Mouse (Mus musculus) thymus, postnatal 10 days (tissue): ENCODE results near the gene Efna4.

Experiments used
- DNase-seq, 2 experiments: peaks; one replicate each; pipeline ENCODE4 v3.0.0; 2021; ENCODE audit warnings: low spot score in 2 of 2

Efna4 gene

DNA sequence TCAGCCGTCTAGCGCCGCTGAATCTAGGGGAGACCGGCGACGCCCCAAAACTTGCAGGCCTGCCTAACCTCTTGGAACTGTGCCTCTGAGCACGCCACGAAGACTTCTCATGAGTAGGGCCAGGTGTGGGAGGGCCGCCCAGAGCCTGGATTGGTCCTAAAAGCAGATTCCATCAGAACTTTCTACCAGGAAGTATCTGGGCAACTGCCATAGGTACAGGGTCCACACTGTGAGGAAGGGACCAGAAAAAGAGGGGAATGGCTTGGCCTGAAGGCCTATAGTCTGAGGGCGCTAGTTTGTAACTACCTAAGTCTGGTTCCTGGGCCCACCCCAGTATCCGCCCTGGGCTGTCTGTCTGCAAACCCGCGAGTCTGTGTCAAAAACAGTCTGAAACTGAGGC, 6.3 kb downstream of the Efna4 start:
- DNase-seq: no peak

DNA sequence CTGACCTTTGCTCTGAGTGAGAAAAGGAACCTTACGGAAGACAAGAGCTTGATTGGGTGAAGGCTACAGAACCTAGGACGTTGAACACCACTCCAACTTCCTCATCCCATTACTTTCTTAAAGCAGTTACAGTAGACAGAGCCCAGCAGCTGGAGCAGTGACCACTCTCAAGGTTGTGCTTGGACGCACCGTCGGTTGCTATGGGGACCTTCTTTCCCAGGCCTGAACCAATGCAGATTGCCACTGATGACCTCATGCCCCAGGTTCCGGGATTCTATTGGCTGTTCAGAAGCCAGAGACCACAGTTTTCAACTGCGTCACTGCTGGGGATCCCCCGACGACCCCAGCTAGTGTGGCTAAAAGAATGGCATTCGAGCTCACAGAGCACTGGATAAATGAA, 6.9 kb downstream of the Efna4 start:
- no peak for DNase-seq

- DNase-seq: no peak
Observed at GRCm38 (mm10) chr3:89330346-89330745, 7.5 kb downstream of the Efna4 start.

- no peak for DNase-seq
Observed at GRCm38 (mm10) chr3:89328623-89329022, 9.2 kb downstream of the Efna4 start.

GRCm38 (mm10) chr3:89327371-89327870, 10.4 kb downstream of the Efna4 start:
- DNase-seq: no peak

- DNase-seq: no peak
Observed at GRCm38 (mm10) chr3:89325882-89326281, 11.9 kb downstream of the Efna4 start.

- peak in 1 of 2 experiments; percentile 62 for DNase-seq
Observed at GRCm38 (mm10) chr3:89322514-89323165, 15.2 kb downstream of the Efna4 start, which contains the start of gene Efna3. TSS of gene Efna3 (minus strand) at chr3:89322965.

GRCm38 (mm10) chr3:89322131-89322500, 15.7 kb downstream of the Efna4 start:
- DNase-seq: no peak

DNA sequence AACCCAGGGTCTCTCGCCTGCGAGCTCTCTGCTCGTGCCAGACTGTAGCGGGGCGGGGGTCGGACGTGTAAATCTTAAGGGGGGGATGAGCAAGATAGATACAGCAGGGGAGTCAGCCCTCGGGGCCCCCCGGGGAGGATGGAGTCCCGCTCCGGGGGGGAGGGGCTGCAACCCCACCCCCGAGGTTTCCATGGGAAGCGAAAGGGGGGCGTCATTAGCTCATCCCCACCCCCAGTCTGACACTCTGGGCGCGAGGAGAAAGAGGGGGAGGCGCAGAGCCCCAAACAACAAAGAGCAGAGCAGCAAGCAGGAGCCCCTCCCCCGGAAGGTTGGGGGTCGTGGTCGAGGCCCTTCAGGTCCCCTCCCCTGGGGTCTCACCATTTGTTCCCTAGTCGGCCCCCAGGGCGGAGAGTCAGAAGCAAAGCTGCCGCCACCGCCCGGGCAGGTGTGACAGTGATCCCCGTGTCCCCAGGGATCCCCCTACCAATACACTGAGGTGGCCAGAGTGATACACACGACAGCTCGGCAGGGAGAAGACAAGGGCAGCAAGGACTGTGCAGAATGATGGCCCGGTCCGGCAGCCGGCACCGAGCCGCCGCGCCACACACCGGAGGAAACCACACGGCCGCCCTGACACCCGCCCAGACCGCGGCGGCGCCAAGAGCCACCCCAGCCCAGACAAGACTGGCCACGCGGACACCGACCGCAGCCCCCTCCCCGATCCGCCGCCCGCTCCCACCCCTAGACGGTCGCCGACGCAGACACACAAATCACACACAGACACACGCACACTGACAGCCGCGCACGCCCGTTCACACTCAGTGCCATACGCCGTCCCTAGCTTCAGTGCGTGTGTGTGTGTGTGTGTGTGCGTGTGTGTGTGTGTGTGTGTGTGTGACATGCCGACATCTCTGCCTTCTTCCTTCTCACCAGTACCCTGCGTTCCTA, 16.4 kb downstream of the Efna4 start:
- DNase-seq: no peak

- DNase-seq: no peak
Observed at GRCm38 (mm10) chr3:89320581-89321182, 17.1 kb downstream of the Efna4 start.

- DNase-seq: no peak
Observed at GRCm38 (mm10) chr3:89319591-89320350, 18.1 kb downstream of the Efna4 start.

DNA sequence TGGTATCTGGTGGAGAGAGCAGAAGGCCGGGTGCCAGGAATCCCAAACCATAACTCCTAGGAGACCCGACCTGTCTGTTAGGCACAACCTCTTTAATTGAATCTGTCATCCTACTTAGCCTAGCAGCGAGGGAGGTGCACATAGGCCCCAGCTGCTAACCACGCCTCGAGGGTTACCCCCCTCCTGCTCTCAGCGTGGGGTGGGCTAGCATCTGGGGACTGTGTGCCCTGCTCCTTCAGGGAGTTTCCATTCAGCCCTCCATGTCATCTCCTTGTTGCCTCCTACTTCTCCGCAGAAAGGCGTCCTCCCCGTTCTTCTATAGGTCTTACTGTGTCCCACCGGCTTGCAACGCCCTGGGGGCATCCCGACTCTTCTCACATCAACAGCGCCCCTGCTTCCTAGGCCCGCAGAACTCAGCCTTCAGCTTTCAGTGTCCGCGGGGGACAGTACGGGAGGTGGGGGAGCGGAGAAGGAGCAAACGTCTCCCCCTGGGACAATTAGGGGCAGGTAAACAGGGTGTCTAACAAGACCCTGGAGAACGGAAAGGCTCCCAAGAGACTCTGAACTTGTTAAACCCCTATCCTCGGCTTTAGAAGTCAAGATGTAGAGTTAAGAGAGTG, 18.7 kb downstream of the Efna4 start:
- DNase-seq: no peak

DNA sequence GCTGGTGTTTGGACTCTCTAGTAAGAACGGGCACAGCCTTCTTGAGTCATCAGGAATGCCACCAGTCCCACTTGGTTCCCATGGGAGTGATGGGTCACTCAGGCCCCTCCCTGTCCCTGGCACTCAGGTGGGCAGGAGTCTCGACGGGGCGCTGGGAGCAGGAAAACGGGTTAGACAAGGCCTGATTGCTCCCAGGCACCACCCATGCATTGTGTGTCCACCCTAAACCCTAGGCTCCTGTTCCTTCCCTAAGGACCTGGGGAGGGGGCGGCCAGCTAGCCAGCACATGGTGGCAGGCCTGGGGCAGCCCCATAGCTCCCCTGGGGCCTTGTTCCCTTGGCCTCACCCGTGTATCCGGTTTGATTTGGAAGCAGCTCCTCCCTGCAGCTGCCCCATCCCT, 19.5 kb downstream of the Efna4 start:
- no peak for DNase-seq

- no peak for DNase-seq
Observed at GRCm38 (mm10) chr3:89317246-89317645, 20.6 kb downstream of the Efna4 start.

DNA sequence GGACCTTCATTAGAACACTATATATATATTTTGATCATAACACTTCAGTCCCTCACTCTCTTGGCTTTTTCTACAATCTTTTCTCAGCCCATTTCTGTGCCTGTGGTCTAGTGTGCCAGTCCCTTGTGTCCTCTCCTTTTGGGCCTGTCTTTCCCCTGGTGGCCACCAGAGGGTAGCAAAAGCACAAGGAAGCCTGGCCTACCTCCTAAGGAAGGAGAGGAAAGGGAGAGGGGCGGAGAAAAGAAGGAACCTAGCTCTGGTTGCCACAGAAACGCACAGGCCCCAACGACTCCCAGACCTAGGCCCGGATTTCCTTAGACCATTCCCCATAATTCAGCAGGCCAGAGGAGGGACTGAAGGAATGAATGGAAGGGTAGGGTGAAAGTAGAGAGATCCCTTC, 21.0 kb downstream of the Efna4 start:
- DNase-seq: peak; percentile 54 to 74

DNA sequence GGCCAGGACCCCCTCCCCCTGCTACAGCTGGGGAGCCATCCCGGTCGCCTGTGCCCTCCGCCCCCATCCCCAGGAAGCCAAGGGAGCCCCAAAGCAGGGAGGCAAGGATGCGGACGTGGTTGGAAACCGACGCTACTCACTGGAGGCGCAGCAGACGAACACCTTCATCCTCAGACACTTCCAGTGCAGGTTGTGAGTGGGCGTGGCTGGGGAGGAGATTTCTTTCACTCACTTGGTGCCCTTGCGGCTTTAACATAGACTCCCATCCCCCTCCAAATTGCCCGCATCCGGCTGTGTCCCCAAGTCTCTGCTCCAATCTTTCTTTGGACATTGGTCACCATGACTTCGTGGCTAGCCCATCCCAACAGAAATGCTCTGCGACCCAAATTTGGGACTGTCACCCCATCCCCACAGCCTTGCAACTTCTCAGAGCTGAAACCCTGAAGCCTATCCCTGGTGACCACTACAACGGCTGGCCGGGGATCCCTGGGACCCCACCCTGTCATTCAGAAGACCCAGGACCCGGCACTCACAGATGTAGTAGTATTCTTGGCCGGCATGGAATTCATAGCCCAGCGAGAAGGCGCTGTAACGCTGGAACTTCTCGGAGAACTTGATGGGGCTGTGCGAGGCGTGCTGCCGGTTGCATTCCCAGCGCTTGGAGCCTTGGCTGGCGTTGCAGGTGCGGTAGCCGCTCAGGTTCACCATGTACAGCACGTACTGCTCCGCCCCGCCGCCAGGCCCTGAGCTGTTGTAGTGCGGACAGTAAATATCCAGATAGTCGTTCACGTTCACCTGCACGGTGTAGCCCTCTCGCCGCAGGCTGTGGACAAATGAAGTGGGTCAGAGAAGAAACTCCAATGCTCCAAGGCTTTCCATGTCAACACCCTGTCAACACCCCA, 21.6 kb downstream of the Efna4 start:
- no peak for DNase-seq

- DNase-seq: peak in 1 of 2 experiments; percentile 69
Observed at GRCm38 (mm10) chr3:89315195-89315929, 22.5 kb downstream of the Efna4 start.

DNA sequence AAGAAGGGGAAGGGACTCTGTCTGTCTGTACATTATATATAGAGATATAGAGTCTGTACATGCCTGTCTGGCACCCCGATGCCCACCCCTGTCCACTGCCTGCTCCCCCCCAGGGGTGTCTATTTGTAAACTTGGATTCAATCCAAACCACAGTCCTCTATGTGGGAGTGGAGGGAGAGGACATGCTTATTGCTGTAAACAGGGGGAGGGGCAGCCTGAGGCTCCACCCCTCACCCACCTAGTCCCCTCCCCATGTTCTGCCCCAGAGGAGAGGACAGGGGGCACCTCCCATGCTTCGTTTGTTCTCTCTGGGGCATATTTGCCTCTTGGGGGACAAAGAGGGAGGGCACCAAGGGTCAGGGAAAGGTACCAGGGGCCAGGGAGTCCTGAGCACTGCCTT, 23.0 kb downstream of the Efna4 start:
- no peak for DNase-seq

GRCm38 (mm10) chr3:89314340-89314739, 23.5 kb downstream of the Efna4 start:
- no peak for DNase-seq
